Mouse (Mus musculus) left cerebral cortex, postnatal 4 days (tissue): Measurements from ENCODE around the gene Rbm38. TPM values are rescaled to one million over a fixed set of nuclear protein-coding genes. Genes with fewer than 3 reads are reported as not detected.

Experiments
- DNase-seq: peaks from one replicate; pipeline ENCODE4 v3.0.0-alpha.2; 2022
- intact Hi-C: fragments of 180-260 bp; cut with DNase I; formaldehyde crosslinking; loops from one replicate; pipeline ENCODE4 v1.15.1; 2025
- total RNA-seq, 2 experiments: library from RNA; stranded (reverse); gene quantifications; 2 replicates each; pipeline ENCODE4 v1.2.3; 2021

The Rbm38 gene
- total RNA-seq = 1 to 10 TPM; 7.5 to 8.1 TPM

GRCm38 (mm10) chr2:173020430-173020829 lies at the start of gene Rbm38:
Gene Rbm38 (plus strand): TSS chr2:173020498.
- no peak for DNase-seq

GRCm38 (mm10) chr2:172971865-172972264 lies 48.4 kb upstream of the Rbm38 start:
- DNase-seq = no peak

More at GRCm38 (mm10) chr2:173020430-173020829, at the start of gene Rbm38:
- intact Hi-C loops = no loop called here

GRCm38 (mm10) chr2:172973806-172974565 lies 46.3 kb upstream of the Rbm38 start:
- intact Hi-C loops = no loop called here

More at GRCm38 (mm10) chr2:172971865-172972264, 48.4 kb upstream of the Rbm38 start:
- intact Hi-C loops = no loop called here

GRCm38 (mm10) chr2:172974701-172975100 lies 45.6 kb upstream of the Rbm38 start:
- intact Hi-C loops = no loop called here
- peak; percentile 64 for DNase-seq

More at GRCm38 (mm10) chr2:172973806-172974565, 46.3 kb upstream of the Rbm38 start:
- DNase-seq = no peak

GRCm38 (mm10) chr2:172975159-172975558 lies 45.1 kb upstream of the Rbm38 start:
- intact Hi-C loops = no loop called here
- DNase-seq = no peak

GRCm38 (mm10) chr2:172976661-172977238 lies 43.5 kb upstream of the Rbm38 start:
- no peak for DNase-seq
- intact Hi-C loops = no loop called here

GRCm38 (mm10) chr2:172977409-172978130 lies 42.7 kb upstream of the Rbm38 start, which contains the start of gene Spo11:
Gene Spo11 (plus strand): TSS chr2:172977700.
- no peak for DNase-seq
- intact Hi-C loops = no loop called here

GRCm38 (mm10) chr2:172978131-172978633 lies 42.1 kb upstream of the Rbm38 start:
- DNase-seq = no peak
- intact Hi-C loops = no loop called here

GRCm38 (mm10) chr2:172979666-172980345 lies 40.5 kb upstream of the Rbm38 start:
- DNase-seq = no peak
- intact Hi-C loops = no loop called here

- intact Hi-C loops = no loop called here
- DNase-seq = no peak
Observed at GRCm38 (mm10) chr2:172982776-172983561, 37.3 kb upstream of the Rbm38 start.

GRCm38 (mm10) chr2:172990161-172990560 lies 30.1 kb upstream of the Rbm38 start:
- intact Hi-C loops = loop anchor here (5.0 kb wide), 1 partner anchor 158 kb away; no protein-coding TSS in a partner anchor
- no peak for DNase-seq

- intact Hi-C loops = loop anchor here (5.0 kb wide), 1 partner anchor 519 kb away; no protein-coding TSS in a partner anchor
- DNase-seq = peak; percentile 84
Observed at GRCm38 (mm10) chr2:172996207-172996606, 24.1 kb upstream of the Rbm38 start.

- intact Hi-C loops = loop anchor here (2.0 to 5.0 kb wide), 2 partner anchors 49 to 520 kb away; no protein-coding TSS in a partner anchor
- no peak for DNase-seq
Observed at GRCm38 (mm10) chr2:172997748-172998147, 22.6 kb upstream of the Rbm38 start.

- intact Hi-C loops = loop anchor here (2.0 to 5.0 kb wide), 2 partner anchors 48 to 521 kb away; no protein-coding TSS in a partner anchor
- DNase-seq = no peak
Observed at GRCm38 (mm10) chr2:172998478-172998877, 21.8 kb upstream of the Rbm38 start.

- intact Hi-C loops = loop anchor here (2.0 to 5.0 kb wide), 3 partner anchors 47 to 522 kb away; no protein-coding TSS in a partner anchor
- peak; percentile 99 for DNase-seq
Observed at GRCm38 (mm10) chr2:172999630-173000284, 20.5 kb upstream of the Rbm38 start, which contains the start of gene Rae1. Gene Rae1 (plus strand): TSS chr2:173000117.

GRCm38 (mm10) chr2:173000285-173000652 lies 20.0 kb upstream of the Rbm38 start:
- DNase-seq = peak; percentile 62

GRCm38 (mm10) chr2:173000921-173001320 lies 19.4 kb upstream of the Rbm38 start:
- no peak for DNase-seq
- intact Hi-C loops = loop anchor here (5.0 kb wide), 1 partner anchor 86 kb away; no protein-coding TSS in a partner anchor

More at GRCm38 (mm10) chr2:173000285-173000652, 20.0 kb upstream of the Rbm38 start:
- intact Hi-C loops = loop anchor here (5.0 kb wide), 1 partner anchor 87 kb away; no protein-coding TSS in a partner anchor

- intact Hi-C loops = loop anchor here (5.0 kb wide), 1 partner anchor 84 kb away; no protein-coding TSS in a partner anchor
- no peak for DNase-seq
Observed at GRCm38 (mm10) chr2:173003737-173004136, 16.6 kb upstream of the Rbm38 start.
